Comparison of ENCODE assay signal across 11 mouse cellular contexts in genomic region chr8:70646775-70647174, GRCm38 (mm10). TPM values are rescaled to one million over a fixed set of nuclear protein-coding genes. Genes with fewer than 3 reads are reported as not detected.
DNase-seq lines count a peak whose midpoint lies in the region; ATAC-seq and TF ChIP-seq lines count a peak whose summit lies in the region.
"Had no signal": no experiment of that assay in that cellular context is flagged by ENCODE, and none has a peak within 500 bp of the region (broad histone marks: within the 10 kb centered on the region; RNA-seq: fewer than 3 reads in every experiment).

No protein-coding gene starts in this region.

- DNase-seq in heart, postnatal 0 days (ENCODE audit: low spot score) = no peak
- DNase-seq in heart, adult 9 months (ENCODE audit: low spot score in 2 of 2) = no peak
- DNase-seq in 416B (ENCODE audit: low read depth) (peak; percentile 60), CH12.LX (ENCODE audit: extremely low read depth) (peak; percentile 36)
- no peak for DNase-seq in limb, embryonic 10.5 days (ENCODE audit: low spot score)
- no peak for DNase-seq in lung, adult 18-20 months
- DNase-seq in cerebellum, adult 8-10 months = no peak

- no peak for TF ChIP-seq RAD21 in CH12.LX (IDR thresholded peaks at IDR 0.05; ENCODE audit: low read depth, low read length)

- no peak for TF ChIP-seq POLR2A in CH12.LX (IDR thresholded peaks at IDR 0.05; ENCODE audit: low read depth, low read length)

- no peaks in the 10 kb centered on the region for H3K79me2 ChIP-seq in CH12.LX (replicated peaks; ENCODE audit: control insufficient read depth, extremely low read depth, insufficient read depth, poor library complexity, severe bottlenecking)

- 0 out of 2 replicates have a peak overlapping the region, but pooled peaks have one; percentile 43 for H3K9ac ChIP-seq in heart, postnatal 0 days (replicated peaks; ENCODE audit: low read depth, low read length)
- H3K9ac ChIP-seq in CH12.LX (ENCODE audit: insufficient read depth, low read depth) = peak overlapping the region; percentile 29
- H3K9ac ChIP-seq: forebrain, embryonic 15.5 days; hindbrain, embryonic 15.5 days had no signal

- H3K36me3 ChIP-seq in heart, postnatal 0 days (replicated peaks; ENCODE audit: control insufficient read depth, insufficient read depth, low read length) = peaks cover 21% of the 10 kb centered on the region
- peaks cover 19 to 43% of the 10 kb centered on the region in 2 experiments for H3K36me3 ChIP-seq in CH12.LX (replicated peaks in 1 of 2; ENCODE audit: control insufficient read depth in 1 of 2, insufficient read depth in 1 of 2, low read length in 1 of 2)
- peaks cover 31% of the 10 kb centered on the region for H3K36me3 ChIP-seq in limb, embryonic 10.5 days

- no peaks in the 10 kb centered on the region for H3K27me3 ChIP-seq in heart, postnatal 0 days (ENCODE audit: control insufficient read depth, insufficient read depth, low read length)
- no peaks in the 10 kb centered on the region for H3K27me3 ChIP-seq in CH12.LX (replicated peaks)
- no peaks in the 10 kb centered on the region for H3K27me3 ChIP-seq in limb, embryonic 10.5 days (ENCODE audit: low read depth, poor library complexity, severe bottlenecking)
- H3K27me3 ChIP-seq: forebrain, embryonic 15.5 days; hindbrain, embryonic 15.5 days had no signal

- no peak overlapping the region for H3K4me2 ChIP-seq in heart, postnatal 0 days (ENCODE audit: low read depth, low read length)
- no peak overlapping the region for H3K4me2 ChIP-seq in CH12.LX (ENCODE audit: insufficient read depth, low read depth, poor library complexity, severe bottlenecking)
- H3K4me2 ChIP-seq: forebrain, embryonic 15.5 days; hindbrain, embryonic 15.5 days had no signal

- in situ Hi-C loops in CH12.LX (cut with MboI; ENCODE audit: low pct_ligation_motif_present, low pct_unique_long_range_greater_than_20kb, low sequenced_read_pairs) = loop anchor here (5.0 kb wide), 1 partner anchor 34 kb away; no protein-coding TSS in a partner anchor

- H3K4me1 ChIP-seq in heart, postnatal 0 days (ENCODE audit: control insufficient read depth, insufficient read depth) = peaks cover 48% of the 10 kb centered on the region
- peaks cover 39 to 62% of the 10 kb centered on the region in 2 experiments for H3K4me1 ChIP-seq in CH12.LX (ENCODE audit: control insufficient read depth in 1 of 2, insufficient read depth in 2 of 2)
- peaks cover 50% of the 10 kb centered on the region for H3K4me1 ChIP-seq in limb, embryonic 10.5 days

- no peaks in the 10 kb centered on the region for H3K9me3 ChIP-seq in heart, postnatal 0 days (replicated peaks; ENCODE audit: control insufficient read depth, low read length)
- no peaks in the 10 kb centered on the region for H3K9me3 ChIP-seq in CH12.LX (replicated peaks; ENCODE audit: low read length)
- H3K9me3 ChIP-seq in limb, embryonic 10.5 days (replicated peaks) = no peaks in the 10 kb centered on the region
- H3K9me3 ChIP-seq: forebrain, embryonic 15.5 days; hindbrain, embryonic 15.5 days had no signal

- no peak for ATAC-seq in heart, postnatal 0 days (ENCODE audit: insufficient read depth, low read depth)
- ATAC-seq: forebrain, embryonic 15.5 days had no signal

- dilution Hi-C loops in CH12.LX (cut with MboI; ENCODE audit: extremely low pct_ligation_motif_present, extremely low pct_unique_long_range_greater_than_20kb, low sequenced_read_pairs) = no loop called here

- peak overlapping the region; percentile 85 for H3K27ac ChIP-seq in heart, postnatal 0 days (ENCODE audit: low read depth)
- no peak overlapping the region for H3K27ac ChIP-seq in CH12.LX (ENCODE audit: insufficient read depth, low read depth)
- H3K27ac ChIP-seq in limb, embryonic 10.5 days = peak overlapping the region; percentile 79
- H3K27ac ChIP-seq: forebrain, embryonic 15.5 days; hindbrain, embryonic 15.5 days had no signal

- no peak for TF ChIP-seq CTCF in heart, postnatal 0 days (IDR thresholded peaks at IDR 0.05; ENCODE audit: low read depth)
- TF ChIP-seq CTCF in CH12.LX (conservative IDR thresholded peaks at IDR 0.05 in 1 of 2, IDR thresholded peaks at IDR 0.05 in 1 of 2; ENCODE audit: low read depth in 2 of 2, low read length in 2 of 2) = no peak

- H3K4me3 ChIP-seq in heart, postnatal 0 days (ENCODE audit: low read depth, low read length) = no peak overlapping the region
- no peak overlapping the region for H3K4me3 ChIP-seq in CH12.LX (replicated peaks in 1 of 3; ENCODE audit: low read depth in 2 of 3, low read length in 2 of 3, poor library complexity in 1 of 3)
- H3K4me3 ChIP-seq in limb, embryonic 10.5 days = no peak overlapping the region
- H3K4me3 ChIP-seq: forebrain, embryonic 15.5 days; hindbrain, embryonic 15.5 days had no signal

- no peak for TF ChIP-seq EP300 in heart, postnatal 0 days (IDR thresholded peaks at IDR 0.05; ENCODE audit: low read depth)
- TF ChIP-seq EP300 in CH12.LX (IDR thresholded peaks at IDR 0.05; ENCODE audit: low read length) = no peak

TF ChIP-seq in CH12.LX, 34 proteins besides CTCF, POLR2A, EP300 and RAD21:
- TF ChIP-seq ZNF384 (IDR thresholded peaks at IDR 0.05; ENCODE audit: low read depth, low read length) (no peak), SMC3 (IDR thresholded peaks at IDR 0.05; ENCODE audit: low read depth, low read length) (no peak), ETS1 (conservative IDR thresholded peaks at IDR 0.05; ENCODE audit: low read depth, low read length) (no peak), E2F4 (IDR thresholded peaks at IDR 0.05; ENCODE audit: insufficient replicate concordance, low read depth, low read length) (no peak), SIN3A (IDR thresholded peaks at IDR 0.05; ENCODE audit: low read length) (no peak), ZC3H11A (IDR thresholded peaks at IDR 0.05; ENCODE audit: low read depth, low read length) (no peak), ZMIZ1 (IDR thresholded peaks at IDR 0.05; ENCODE audit: low read depth, low read length) (no peak), KAT2A (IDR thresholded peaks at IDR 0.05; ENCODE audit: insufficient replicate concordance, low read length) (no peak), NRF1 (IDR thresholded peaks at IDR 0.05; ENCODE audit: low read depth, low read length) (no peak), NELFE (IDR thresholded peaks at IDR 0.05; ENCODE audit: low read depth, low read length) (no peak), MXI1 (IDR thresholded peaks at IDR 0.05; ENCODE audit: low read depth, low read length) (no peak), CHD2 (IDR thresholded peaks at IDR 0.05; ENCODE audit: low read length) (no peak), MEF2A (IDR thresholded peaks at IDR 0.05; ENCODE audit: borderline replicate concordance, low read depth, low read length) (no peak), UBTF (IDR thresholded peaks at IDR 0.05; ENCODE audit: low read depth, low read length) (no peak), GABPA (IDR thresholded peaks at IDR 0.05; ENCODE audit: insufficient replicate concordance, low read depth, low read length) (no peak), ELF1 (IDR thresholded peaks at IDR 0.05; ENCODE audit: low read depth, low read length) (no peak), MAFK (IDR thresholded peaks at IDR 0.05; ENCODE audit: insufficient replicate concordance, low read length) (no peak), JUN (IDR thresholded peaks at IDR 0.05; ENCODE audit: insufficient read depth, low read depth, low read length) (no peak)
TF ChIP-seq in CH12.LX: peak in this region for 0.

RNA-seq across cellular contexts. Expression of gene Pgpep1, which starts 13.4 kb away (rescaled TPM):
- 18.0 and 36.3 TPM in 2 replicates for total RNA-seq in heart, postnatal 0 days (2014; rRNA removed; ENCODE audit: low replicate concordance)
- 26.9 and 29.1 TPM in 2 replicates for polyA plus RNA-seq in heart, postnatal 0 days (2015; fragmentation: Nextera tagmentation; extraction: Ambion mirVana)
- total RNA-seq in CH12.LX (2012; rRNA removed) = 15.2 and 22.9 TPM in 2 replicates
- total RNA-seq in CH12.LX (2014; rRNA removed) = 10.3 and 12.3 TPM in 2 replicates
- 30.0 and 35.1 TPM in 2 replicates for polyA plus RNA-seq in CH12.LX (2012; ENCODE audit: insufficient read length, low read depth)
- polyA plus RNA-seq in limb, embryonic 10.5 days (2016; fragmentation: Nextera tagmentation; extraction: Ambion mirVana) = 44.7 and 45.0 TPM in 2 replicates

RNA-seq across cellular contexts. Expression of gene Gdf15, which starts 14.5 kb away (rescaled TPM):
- 0.15 and 5.4 TPM in 2 replicates for total RNA-seq in heart, postnatal 0 days (2014; rRNA removed; ENCODE audit: low replicate concordance)
- 1.4 and 1.7 TPM in 2 replicates for polyA plus RNA-seq in heart, postnatal 0 days (2015; fragmentation: Nextera tagmentation; extraction: Ambion mirVana)
- total RNA-seq in CH12.LX (2012; rRNA removed) (0.21 TPM in 1 of 2 replicates, not detected in the other), CH12.LX (2014; rRNA removed) (not detected in 2 replicates)
- 0.16 TPM in 1 of 2 replicates, not detected in the other for polyA plus RNA-seq in CH12.LX (2012; ENCODE audit: insufficient read length, low read depth)
- polyA plus RNA-seq in limb, embryonic 10.5 days (2016; fragmentation: Nextera tagmentation; extraction: Ambion mirVana) = not detected in 2 replicates
- total RNA-seq: layer of hippocampus, adult 18-20 months; left cerebral cortex, postnatal 36 days had no signal
- polyA plus RNA-seq: forebrain, embryonic 15.5 days had no signal

RNA-seq across cellular contexts. Expression of gene Lsm4, which starts 26.3 kb away (rescaled TPM):
- total RNA-seq in heart, postnatal 0 days (2014; rRNA removed; ENCODE audit: low replicate concordance) = 438 and 495 TPM in 2 replicates
- polyA plus RNA-seq in heart, postnatal 0 days (2015; fragmentation: Nextera tagmentation; extraction: Ambion mirVana) = 202 and 205 TPM in 2 replicates
- total RNA-seq in CH12.LX (2012; rRNA removed) (135 and 168 TPM in 2 replicates), CH12.LX (2014; rRNA removed) (134 and 143 TPM in 2 replicates)
- polyA plus RNA-seq in CH12.LX (2012; ENCODE audit: insufficient read length, low read depth) = 240 and 256 TPM in 2 replicates
- polyA plus RNA-seq in limb, embryonic 10.5 days (2016; fragmentation: Nextera tagmentation; extraction: Ambion mirVana) = 405 and 438 TPM in 2 replicates

RNA-seq across cellular contexts. Expression of gene Lrrc25, which starts 30.8 kb away (rescaled TPM):
- 1.5 and 2.2 TPM in 2 replicates for total RNA-seq in heart, postnatal 0 days (2014; rRNA removed; ENCODE audit: low replicate concordance)
- 1.3 and 1.6 TPM in 2 replicates for polyA plus RNA-seq in heart, postnatal 0 days (2015; fragmentation: Nextera tagmentation; extraction: Ambion mirVana)
- 0.25 and 0.30 TPM in 2 replicates for total RNA-seq in CH12.LX (2012; rRNA removed)
- 2.4 and 2.6 TPM in 2 replicates for total RNA-seq in CH12.LX (2014; rRNA removed)
- polyA plus RNA-seq in CH12.LX (2012; ENCODE audit: insufficient read length, low read depth) = 4.0 and 5.9 TPM in 2 replicates
- polyA plus RNA-seq in limb, embryonic 10.5 days (2016; fragmentation: Nextera tagmentation; extraction: Ambion mirVana) = 0.38 and 0.64 TPM in 2 replicates

RNA-seq across cellular contexts. Expression of gene Ssbp4, which starts 38.1 kb away (rescaled TPM):
- 107 and 143 TPM in 2 replicates for total RNA-seq in heart, postnatal 0 days (2014; rRNA removed; ENCODE audit: low replicate concordance)
- 55.6 and 57.3 TPM in 2 replicates for polyA plus RNA-seq in heart, postnatal 0 days (2015; fragmentation: Nextera tagmentation; extraction: Ambion mirVana)
- 77.3 and 84.9 TPM in 2 replicates for total RNA-seq in CH12.LX (2012; rRNA removed)
- total RNA-seq in CH12.LX (2014; rRNA removed) = 31.0 and 41.3 TPM in 2 replicates
- 114 and 128 TPM in 2 replicates for polyA plus RNA-seq in CH12.LX (2012; ENCODE audit: insufficient read length, low read depth)
- polyA plus RNA-seq in limb, embryonic 10.5 days (2016; fragmentation: Nextera tagmentation; extraction: Ambion mirVana) = 164 and 182 TPM in 2 replicates

Comparison
In these comparisons a context has a peak if more than half of its experiments do, and no peak if none do; other contexts are left out.
1. DNase-seq: peak in 416B (single experiment) and CH12.LX (single experiment); none in heart, postnatal 0 days (single experiment), heart, adult 9 months (0 of 2), limb, embryonic 10.5 days (single experiment), lung, adult 18-20 months (0 of 2) and cerebellum, adult 8-10 months (single experiment).